Mouse (Mus musculus) C2C12 (cell line): ENCODE results near the gene Coro2b.

ENCODE experiments used
- CTCF ChIP-seq: IDR thresholded peaks from one replicate; pipeline ENCODE4 v1.5.1; 2011; ENCODE audit not compliant: control insufficient read depth, insufficient read depth, insufficient read length
- MAX ChIP-seq: IDR thresholded peaks from one replicate; pipeline ENCODE4 v1.6.1; 2011; ENCODE audit warnings: mild to moderate bottlenecking, control low read depth
- MYOG ChIP-seq: IDR thresholded peaks from one replicate; pipeline ENCODE4 v1.6.1; 2011; ENCODE audit not compliant: control insufficient read depth, insufficient read length; ENCODE audit errors: extremely low read depth

GRCm38 (mm10) chr9:62498945-62499344 is 37.9 kb downstream of the Coro2b start:
- TF ChIP-seq CTCF (no peak), MAX (no peak), MYOG (no peak)
